Comparison of ENCODE assay signal across 18 mouse cellular contexts in genomic region chr11:113107205-113107844, GRCm38 (mm10).
DNase-seq lines count a peak whose midpoint lies in the region; ATAC-seq lines count a peak whose summit lies in the region.
"Had no signal": no experiment of that assay in that cellular context is flagged by ENCODE, and none has a peak within 500 bp of the region (broad histone marks: within the 10 kb centered on the region; RNA-seq: fewer than 3 reads in every experiment).

No protein-coding gene starts in this region.

- WGBS in forebrain, embryonic 12.5 days: 64% methylated on average over 16 of the region's 16 CpGs
- WGBS in forebrain, embryonic 11.5 days: 75% methylated on average over 16 of the region's 16 CpGs
- 47% methylated on average over 16 of the region's 16 CpGs for WGBS in liver, embryonic 12.5 days (ENCODE audit: insufficient replicate concordance)
- WGBS in neural tube, embryonic 14.5 days: 20% methylated on average over 16 of the region's 16 CpGs

- peaks cover 31% of the 10 kb centered on the region for H3K4me1 ChIP-seq in forebrain, embryonic 12.5 days
- 0 out of 2 replicates have a peak, but pooled peaks cover 6% of the 10 kb centered on the region for H3K4me1 ChIP-seq in forebrain, embryonic 11.5 days (replicated peaks; ENCODE audit: control insufficient read depth, insufficient read depth, low read length)
- peaks cover 4% of the 10 kb centered on the region; the same call in 1 of the 2 replicates for H3K4me1 ChIP-seq in liver, embryonic 12.5 days
- H3K4me1 ChIP-seq in neural tube, embryonic 14.5 days (ENCODE audit: control insufficient read depth, insufficient read depth, low read length): peaks cover 19% of the 10 kb centered on the region

- peak overlapping the region; percentile 47; the same call in 1 of the 2 replicates for H3K27ac ChIP-seq in forebrain, embryonic 12.5 days
- H3K27ac ChIP-seq in forebrain, embryonic 11.5 days (ENCODE audit: low read depth, low read length): no peak overlapping the region
- H3K27ac ChIP-seq in liver, embryonic 12.5 days: no peak overlapping the region
- peak overlapping the region; percentile 7; the same call in 1 of the 2 replicates for H3K27ac ChIP-seq in neural tube, embryonic 14.5 days (ENCODE audit: low read depth, low read length)
- H3K27ac ChIP-seq: limb, embryonic 13.5 days; lung, embryonic 15.5 days had no signal

- H3K9ac ChIP-seq in forebrain, embryonic 12.5 days: no peak overlapping the region
- H3K9ac ChIP-seq in forebrain, embryonic 11.5 days (ENCODE audit: low read length): no peak overlapping the region
- H3K9ac ChIP-seq in liver, embryonic 12.5 days: no peak overlapping the region
- H3K9ac ChIP-seq in neural tube, embryonic 14.5 days (replicated peaks; ENCODE audit: low read depth, low read length): no peak overlapping the region
- H3K9ac ChIP-seq: limb, embryonic 13.5 days; lung, embryonic 15.5 days had no signal

- H3K27me3 ChIP-seq in forebrain, embryonic 12.5 days: no peaks in the 10 kb centered on the region
- H3K27me3 ChIP-seq in forebrain, embryonic 11.5 days (ENCODE audit: control insufficient read depth, insufficient read depth, low read length): no peaks in the 10 kb centered on the region
- H3K27me3 ChIP-seq in liver, embryonic 12.5 days (replicated peaks): no peaks in the 10 kb centered on the region
- H3K27me3 ChIP-seq in neural tube, embryonic 14.5 days (ENCODE audit: control insufficient read depth, insufficient read depth, low read length): no peaks in the 10 kb centered on the region
- H3K27me3 ChIP-seq: limb, embryonic 13.5 days; lung, embryonic 15.5 days had no signal

- H3K4me3 ChIP-seq in forebrain, embryonic 12.5 days (replicated peaks): no peak overlapping the region
- no peak overlapping the region for H3K4me3 ChIP-seq in forebrain, embryonic 11.5 days (ENCODE audit: low read depth, low read length)
- no peak overlapping the region for H3K4me3 ChIP-seq in liver, embryonic 12.5 days
- H3K4me3 ChIP-seq in neural tube, embryonic 14.5 days (ENCODE audit: low read depth, low read length): no peak overlapping the region
- H3K4me3 ChIP-seq: limb, embryonic 13.5 days; lung, embryonic 15.5 days had no signal

- no peak overlapping the region for H3K4me2 ChIP-seq in forebrain, embryonic 12.5 days
- H3K4me2 ChIP-seq in forebrain, embryonic 11.5 days (ENCODE audit: low read depth, low read length, severe bottlenecking): no peak overlapping the region
- H3K4me2 ChIP-seq in liver, embryonic 12.5 days: no peak overlapping the region
- H3K4me2 ChIP-seq in neural tube, embryonic 14.5 days (ENCODE audit: low read depth, low read length): no peak overlapping the region
- H3K4me2 ChIP-seq: heart, embryonic 11.5 days; limb, embryonic 13.5 days; lung, embryonic 15.5 days had no signal

- no peaks in the 10 kb centered on the region for H3K9me3 ChIP-seq in forebrain, embryonic 12.5 days
- H3K9me3 ChIP-seq in forebrain, embryonic 11.5 days (ENCODE audit: control insufficient read depth, low read length): no peaks in the 10 kb centered on the region
- no peaks in the 10 kb centered on the region for H3K9me3 ChIP-seq in liver, embryonic 12.5 days (replicated peaks)
- H3K9me3 ChIP-seq in neural tube, embryonic 14.5 days (ENCODE audit: control insufficient read depth, low read length): no peaks in the 10 kb centered on the region
- H3K9me3 ChIP-seq: limb, embryonic 13.5 days; lung, embryonic 15.5 days had no signal

- H3K36me3 ChIP-seq in forebrain, embryonic 12.5 days (replicated peaks): no peaks in the 10 kb centered on the region
- H3K36me3 ChIP-seq in forebrain, embryonic 11.5 days (ENCODE audit: control insufficient read depth, insufficient read depth, low read length): no peaks in the 10 kb centered on the region
- H3K36me3 ChIP-seq in liver, embryonic 12.5 days: no peaks in the 10 kb centered on the region
- H3K36me3 ChIP-seq in neural tube, embryonic 14.5 days (ENCODE audit: control insufficient read depth, insufficient read depth, low read length): no peaks in the 10 kb centered on the region
- H3K36me3 ChIP-seq: limb, embryonic 13.5 days; lung, embryonic 15.5 days had no signal

- no peak for ATAC-seq in forebrain, embryonic 12.5 days (ENCODE audit: low FRiP score)
- ATAC-seq in forebrain, embryonic 11.5 days (replicated peaks; ENCODE audit: low FRiP score): no peak
- peak; percentile 41; the same call in 1 of the 2 replicates for ATAC-seq in liver, embryonic 12.5 days
- ATAC-seq in neural tube, embryonic 14.5 days (ENCODE audit: low read depth): peak; percentile 53; the same call in 1 of the 2 replicates
- ATAC-seq in granulocyte monocyte progenitor cell, adult 5-6 weeks (replicated peaks; ENCODE audit: poor library complexity, severe bottlenecking): no peak
- ATAC-seq: activated CD4-positive, CD25-positive, alpha-beta regulatory T cell, adult 4 months; inflammation-experienced regulatory T-cells, adult 6 months had no signal

- no peak for DNase-seq in forebrain, embryonic 11.5 days (ENCODE audit: low spot score)
- no peak for DNase-seq in liver
- peak; percentile 42 to 48 for DNase-seq in kidney, postnatal 4 days
- no peak for DNase-seq in ovary, postnatal 36 days (ENCODE audit: low spot score)
- DNase-seq: cerebellum, adult 11-12 months; gastrocnemius, postnatal 25 days; heart, postnatal 36 days; right cerebral cortex, adult 18-20 months; thymus, postnatal 36 days had no signal

Comparison
In these comparisons a context has a peak if more than half of its experiments do, and no peak if none do; other contexts are left out.
1. H3K27ac ChIP-seq: peak in forebrain, embryonic 12.5 days (single experiment) and neural tube, embryonic 14.5 days (single experiment); none in forebrain, embryonic 11.5 days (single experiment) and liver, embryonic 12.5 days (single experiment).
2. ATAC-seq: peak in liver, embryonic 12.5 days (single experiment) and neural tube, embryonic 14.5 days (single experiment); none in forebrain, embryonic 12.5 days (single experiment), forebrain, embryonic 11.5 days (single experiment) and granulocyte monocyte progenitor cell, adult 5-6 weeks (single experiment).
3. DNase-seq: peak in kidney, postnatal 4 days (2 of 2); none in forebrain, embryonic 11.5 days (single experiment), liver (single experiment) and ovary, postnatal 36 days (single experiment).